Mouse (Mus musculus) monocyte, adult 2 months (primary cell): Measurements from ENCODE around the gene Wdr78.
A peak's percentile ranks its signal among the peaks of the same experiment; 100 is the strongest.

Source experiments
- DNase-seq, 2 experiments: peaks; one replicate each; pipeline ENCODE4 v3.0.0; 2022; ENCODE audit warnings: low spot score in 2 of 2, low read depth in 1 of 2

The Wdr78 gene

GRCm38 (mm10) chr4:103114184-103115111 is at the start of gene Wdr78, which contains the start of gene Mier1:
Gene Wdr78, minus strand, starts transcription at chr4:103114555.
Gene Mier1, plus strand, starts transcription at chr4:103114390.
- peak; percentile 86 to 94 for DNase-seq

DNA sequence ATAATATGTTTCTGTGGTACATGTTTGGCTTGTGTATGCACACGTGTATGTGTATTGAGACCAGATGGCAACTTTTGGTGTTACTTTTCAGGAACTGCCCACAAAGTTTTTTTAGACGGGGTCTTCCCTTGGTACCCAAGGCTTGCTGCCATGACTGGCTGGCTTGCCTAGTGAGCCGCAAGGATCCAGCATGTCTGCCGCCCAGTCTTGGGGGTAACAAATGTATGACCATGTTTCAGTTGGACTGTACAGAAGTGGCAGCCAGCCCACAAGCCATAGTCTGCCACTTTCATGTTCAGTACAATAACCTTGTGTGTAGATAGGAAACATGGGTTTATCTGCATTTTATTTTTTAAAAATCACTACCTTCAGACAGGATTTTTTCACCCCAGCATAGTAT is 44.4 kb upstream of the Wdr78 start:
- DNase-seq = no peak

GRCm38 (mm10) chr4:103151946-103152345 is 37.6 kb upstream of the Wdr78 start:
- DNase-seq = no peak

DNA sequence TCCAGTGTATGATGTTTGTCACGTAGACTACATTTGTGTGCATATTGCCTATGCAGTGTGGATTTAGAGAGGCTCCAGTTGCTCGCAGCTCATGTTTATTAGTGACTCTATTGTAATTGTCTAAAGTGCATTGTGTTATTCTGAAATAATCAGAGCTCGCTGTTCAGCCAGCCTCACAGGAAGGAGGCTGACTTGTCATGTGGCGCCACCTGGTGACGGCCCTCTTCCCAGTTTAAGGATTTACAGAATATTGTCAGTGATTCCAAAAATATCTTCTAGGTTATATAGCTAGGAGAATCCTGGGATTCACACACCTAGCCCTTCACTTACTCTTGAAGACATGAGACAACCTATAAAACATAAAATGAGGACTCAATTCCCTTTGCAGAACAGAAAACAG is 32.0 kb upstream of the Wdr78 start:
- DNase-seq = peak in 1 of 2 experiments; percentile 30

- DNase-seq = no peak
These were observed 22.6 kb upstream of the Wdr78 start for GRCm38 (mm10) chr4:103136946-103137345.

DNA sequence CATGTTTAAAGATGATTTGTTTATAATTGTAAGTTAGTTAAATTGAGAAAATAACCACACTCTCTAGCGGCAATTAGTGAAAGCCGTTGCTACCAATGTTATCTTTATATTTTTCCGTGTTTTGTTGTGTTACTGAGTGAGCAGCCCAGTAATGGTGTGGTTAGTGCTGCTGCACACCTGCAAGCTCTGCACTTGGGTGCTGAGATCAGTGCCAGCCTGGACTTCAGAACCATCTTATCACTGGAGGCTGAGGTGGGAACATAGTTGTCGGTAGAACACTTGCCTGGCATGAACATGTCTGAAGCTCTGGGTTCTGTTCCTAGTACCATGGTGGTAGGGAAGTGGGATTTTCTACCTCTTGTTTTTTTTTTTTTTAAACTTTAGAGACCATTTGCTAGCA is 12.2 kb upstream of the Wdr78 start:
- DNase-seq = no peak

DNA sequence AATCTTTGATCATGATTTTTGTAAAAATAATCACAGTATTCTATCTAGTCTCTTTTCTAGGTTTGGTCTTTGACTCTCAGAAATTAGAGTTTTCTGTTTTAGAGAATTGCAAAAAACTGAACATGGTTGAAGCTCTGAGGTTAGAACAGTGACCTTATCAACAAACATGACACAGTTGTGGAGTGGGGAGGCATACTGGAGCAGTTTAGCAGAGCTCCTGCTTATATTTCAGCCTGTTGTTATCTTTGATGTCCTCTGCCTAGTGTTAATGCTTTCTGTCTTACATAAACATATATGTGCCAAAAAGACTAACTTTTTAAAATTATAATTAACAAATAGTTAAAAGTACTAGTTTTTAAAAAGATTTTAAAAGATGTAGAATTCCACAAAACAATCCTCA is 9.3 kb upstream of the Wdr78 start:
- no peak for DNase-seq

GRCm38 (mm10) chr4:103123086-103123485 is 8.7 kb upstream of the Wdr78 start:
- no peak for DNase-seq

DNA sequence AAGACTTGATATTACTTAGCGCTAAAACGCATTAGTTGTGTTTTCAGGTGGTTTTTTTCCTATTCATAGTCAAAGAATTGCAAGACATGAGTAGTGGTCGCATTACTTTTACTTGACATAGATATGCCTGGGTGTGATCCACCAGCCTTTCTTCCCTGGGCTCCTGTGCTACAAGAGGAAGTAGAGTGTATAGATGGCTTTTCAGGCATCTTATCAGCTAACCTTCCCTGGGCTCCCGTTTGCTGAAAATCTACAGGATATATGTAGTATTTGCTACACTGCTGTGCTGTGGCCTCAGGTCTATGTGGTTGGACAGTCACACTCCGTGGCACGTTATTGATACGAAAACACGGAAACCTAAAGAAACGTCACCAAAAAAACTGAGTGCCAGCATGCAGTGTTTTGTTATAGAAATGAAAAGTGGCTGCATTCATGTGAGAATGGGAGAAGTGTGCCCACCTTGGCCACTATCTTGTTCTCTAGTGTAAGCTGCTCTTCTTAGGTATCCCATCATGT is 6.6 kb upstream of the Wdr78 start:
- no peak for DNase-seq

GRCm38 (mm10) chr4:103120395-103120794 is 6.0 kb upstream of the Wdr78 start:
- DNase-seq = no peak

DNA sequence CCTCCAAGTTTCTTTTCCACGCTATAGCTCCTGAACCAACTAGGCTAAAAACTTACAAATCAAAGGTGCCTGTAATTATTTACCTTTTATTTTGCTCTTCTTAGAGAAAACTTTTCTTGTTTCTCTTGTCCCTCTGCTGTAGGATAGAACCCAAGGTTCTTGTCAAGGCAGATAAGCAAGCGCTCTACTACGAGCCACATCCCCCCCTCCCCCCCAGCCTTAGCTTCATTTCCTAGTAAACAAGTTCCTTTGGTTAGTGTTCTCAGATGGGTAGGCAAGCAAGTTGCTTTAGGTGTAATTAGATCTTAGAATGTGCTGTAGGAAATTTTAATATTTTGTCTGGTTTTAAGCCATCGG is 5.7 kb upstream of the Wdr78 start:
- no peak for DNase-seq

GRCm38 (mm10) chr4:103119229-103120027 is 5.1 kb upstream of the Wdr78 start:
- peak in 1 of 2 experiments; percentile 46 for DNase-seq

- no peak for DNase-seq
These were observed 4.5 kb upstream of the Wdr78 start for GRCm38 (mm10) chr4:103118888-103119228.

DNA sequence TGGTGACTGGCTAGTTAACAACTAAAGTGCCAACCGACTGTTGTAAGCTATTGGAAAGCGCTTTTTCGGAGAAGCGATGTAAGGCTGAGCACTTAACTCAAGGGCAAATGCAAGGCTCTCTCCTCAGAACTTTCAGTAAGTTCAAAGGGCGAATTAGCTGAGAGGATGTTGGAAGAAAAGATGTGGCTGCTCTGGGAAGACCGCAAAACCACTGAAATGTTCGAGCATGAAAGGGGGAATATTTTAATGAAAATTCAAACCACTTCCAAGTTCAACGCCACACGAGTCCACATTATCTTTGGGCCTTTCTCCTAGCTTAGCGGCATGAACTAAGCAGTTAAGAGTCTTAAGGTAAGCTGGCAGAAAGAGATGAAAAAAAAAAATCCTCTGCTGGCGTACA is 953 bp downstream of the Wdr78 start:
- DNase-seq = no peak

DNA sequence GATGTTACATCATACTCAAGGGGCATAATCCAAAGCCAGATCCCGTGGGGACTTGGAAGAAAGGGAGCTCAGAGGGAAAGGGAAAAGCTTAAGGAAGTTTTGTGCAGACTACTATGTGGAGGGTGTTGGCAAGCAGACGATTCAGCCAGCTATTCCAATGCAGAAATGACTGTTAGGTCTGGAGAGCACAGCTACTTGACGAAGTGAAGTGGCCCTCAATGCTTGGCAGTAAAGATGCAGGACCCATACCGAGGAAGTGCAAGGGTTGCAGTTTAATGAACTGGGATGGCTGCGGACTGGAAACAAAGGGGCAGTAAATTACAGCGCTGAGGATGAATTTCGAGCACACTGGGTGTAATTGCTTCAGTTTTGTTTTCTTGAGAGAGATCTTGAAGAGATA is 1.7 kb downstream of the Wdr78 start:
- no peak for DNase-seq

DNA sequence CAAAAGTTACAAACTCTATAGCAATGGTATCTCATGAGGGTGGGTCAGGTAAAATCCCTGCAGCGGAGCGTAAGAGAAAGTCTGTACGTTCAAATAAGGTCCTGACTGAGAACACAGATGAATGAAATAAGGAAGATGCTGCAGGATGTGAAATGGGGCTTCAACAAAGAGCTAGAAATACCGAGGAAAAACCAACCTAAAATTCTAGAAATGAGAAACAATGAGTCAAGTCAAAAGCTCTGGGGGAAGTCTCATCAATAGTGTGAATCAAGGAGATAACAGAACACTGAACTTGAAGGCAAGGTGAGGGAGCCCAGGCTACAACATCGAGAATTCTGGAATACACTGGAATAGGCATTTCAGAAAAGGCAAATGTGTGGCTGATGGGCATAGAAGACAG is 15.8 kb downstream of the Wdr78 start:
- DNase-seq = no peak

GRCm38 (mm10) chr4:103095921-103096320 is 18.4 kb downstream of the Wdr78 start:
- DNase-seq = no peak

DNA sequence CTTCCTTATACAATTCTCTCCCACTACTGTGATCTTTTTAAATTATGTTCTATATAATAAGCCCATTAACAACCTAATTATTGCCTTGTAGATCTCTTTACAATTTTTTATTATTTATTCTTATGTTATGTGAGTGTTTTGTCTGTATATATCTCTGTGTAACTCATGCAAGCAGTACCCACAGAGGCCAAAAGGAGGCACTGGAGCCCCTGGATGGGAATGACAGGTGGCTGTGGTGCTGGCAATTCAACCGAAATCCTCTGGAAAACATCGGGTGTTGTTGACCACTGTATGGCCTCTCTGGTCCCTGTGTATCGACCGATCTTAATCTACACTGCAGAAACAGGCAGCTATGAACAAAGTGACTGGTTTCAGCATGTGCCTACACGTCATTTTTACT is 29.1 kb downstream of the Wdr78 start:
- DNase-seq = no peak

GRCm38 (mm10) chr4:103070631-103071030 is 43.7 kb downstream of the Wdr78 start:
- DNase-seq = no peak

GRCm38 (mm10) chr4:103067906-103068655 is 46.3 kb downstream of the Wdr78 start:
- DNase-seq = no peak

DNA sequence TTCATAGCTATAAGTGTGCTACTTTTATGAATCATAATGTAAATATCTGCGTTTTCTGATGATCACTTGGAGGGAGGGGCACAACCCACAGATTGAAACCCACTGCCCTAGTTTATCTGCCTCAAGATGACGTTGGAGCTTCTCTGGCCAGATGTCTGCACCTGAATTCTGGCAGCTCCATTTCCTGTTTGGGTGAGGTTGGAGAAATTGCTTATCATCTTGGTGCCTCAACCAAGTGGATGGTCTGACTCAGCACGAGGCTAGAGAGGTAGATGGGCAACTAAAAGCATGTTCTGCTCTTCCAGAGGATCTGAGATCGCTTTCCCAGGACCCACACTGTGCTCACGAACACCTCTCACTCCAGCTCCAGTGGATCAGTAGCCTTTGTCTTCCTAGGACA is 49.4 kb downstream of the Wdr78 start:
- no peak for DNase-seq
